Mouse (Mus musculus) thymus, adult 2 months (tissue): ENCODE results near the gene Tacc2.

ENCODE experiments used
- CTCF ChIP-seq: fragments of 200-500 bp; IDR thresholded peaks from 2 replicates; pipeline ENCODE4 v1.5.1; 2012; ENCODE audit warnings: mild to moderate bottlenecking, control low read depth, low read length, moderate library complexity, borderline replicate concordance; ENCODE audit not compliant: control insufficient read depth, poor library complexity, insufficient read depth; ENCODE audit errors: extremely low read depth
- POLR2A ChIP-seq: fragments of 200-500 bp; IDR thresholded peaks from 2 replicates; pipeline ENCODE4 v1.6.1; 2012; ENCODE audit warnings: mild to moderate bottlenecking, low read length, control low read depth, moderate library complexity; ENCODE audit not compliant: control insufficient read depth, poor library complexity, insufficient read depth; ENCODE audit errors: extremely low read depth

- TF ChIP-seq POLR2A (no peak), CTCF (no peak)
Measured at GRCm38 (mm10) chr7:130604390-130604789, 27.2 kb downstream of the Tacc2 start.
